Mouse (Mus musculus) mouse embryonic stem cell (cell line): Measurements from ENCODE around the gene Mfsd7a.

ENCODE experiments used
- in situ Hi-C, 2 experiments: fragments of 300-500 bp; cut with MboI; formaldehyde crosslinking; loops; 1 replicate in 1 of 2; 3 replicates in 1 of 2; pipeline ENCODE4 v1.14.3; 2019 to 2020; ENCODE audit warnings: low sequenced_read_pairs in 2 of 2, low pct_unique_long_range_greater_than_20kb in 1 of 2, mixed read lengths in 1 of 2; ENCODE audit not compliant: unreplicated experiment in 1 of 2

Gene Mfsd7a

DNA sequence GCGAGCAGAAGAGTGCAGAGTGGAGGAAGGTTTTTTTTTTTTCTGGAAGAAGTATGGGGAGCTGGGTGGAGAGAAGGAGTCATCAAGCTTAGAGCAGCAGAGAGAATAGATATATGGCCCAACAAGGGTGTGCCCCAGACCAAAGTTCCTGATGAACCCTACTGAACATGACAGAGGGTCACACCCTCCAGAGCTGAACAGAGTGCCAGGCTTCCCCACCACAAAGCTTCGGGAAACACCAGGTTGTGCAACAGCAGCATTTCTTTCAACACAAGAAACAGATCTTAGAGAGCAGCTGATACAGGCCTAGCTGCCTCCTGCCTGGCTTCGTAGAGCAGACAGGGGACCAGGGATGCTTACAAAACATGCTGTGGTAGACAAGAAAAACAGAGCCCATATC lies 1.7 kb downstream of the Mfsd7a start:
- in situ Hi-C loops: no loop called here

DNA sequence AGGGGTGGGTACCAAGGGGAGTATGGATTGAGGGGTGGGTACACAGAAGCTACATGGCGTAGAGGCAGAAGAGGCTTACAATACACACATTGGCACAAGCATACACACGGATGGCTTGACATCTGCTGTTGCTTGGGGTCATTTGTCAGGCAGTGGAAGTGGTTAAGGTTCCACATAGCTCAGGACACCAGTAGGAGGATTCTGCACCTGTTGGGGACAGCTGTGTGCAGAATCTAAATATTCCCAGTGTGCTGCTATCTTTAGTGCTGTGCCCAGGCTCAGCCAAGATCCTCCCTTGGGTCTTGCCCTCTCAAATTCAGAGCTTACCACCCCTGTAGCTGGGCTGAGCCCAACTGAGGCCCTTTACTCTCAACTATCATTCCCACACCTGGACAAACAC lies 12.6 kb downstream of the Mfsd7a start:
- in situ Hi-C loops: no loop called here

DNA sequence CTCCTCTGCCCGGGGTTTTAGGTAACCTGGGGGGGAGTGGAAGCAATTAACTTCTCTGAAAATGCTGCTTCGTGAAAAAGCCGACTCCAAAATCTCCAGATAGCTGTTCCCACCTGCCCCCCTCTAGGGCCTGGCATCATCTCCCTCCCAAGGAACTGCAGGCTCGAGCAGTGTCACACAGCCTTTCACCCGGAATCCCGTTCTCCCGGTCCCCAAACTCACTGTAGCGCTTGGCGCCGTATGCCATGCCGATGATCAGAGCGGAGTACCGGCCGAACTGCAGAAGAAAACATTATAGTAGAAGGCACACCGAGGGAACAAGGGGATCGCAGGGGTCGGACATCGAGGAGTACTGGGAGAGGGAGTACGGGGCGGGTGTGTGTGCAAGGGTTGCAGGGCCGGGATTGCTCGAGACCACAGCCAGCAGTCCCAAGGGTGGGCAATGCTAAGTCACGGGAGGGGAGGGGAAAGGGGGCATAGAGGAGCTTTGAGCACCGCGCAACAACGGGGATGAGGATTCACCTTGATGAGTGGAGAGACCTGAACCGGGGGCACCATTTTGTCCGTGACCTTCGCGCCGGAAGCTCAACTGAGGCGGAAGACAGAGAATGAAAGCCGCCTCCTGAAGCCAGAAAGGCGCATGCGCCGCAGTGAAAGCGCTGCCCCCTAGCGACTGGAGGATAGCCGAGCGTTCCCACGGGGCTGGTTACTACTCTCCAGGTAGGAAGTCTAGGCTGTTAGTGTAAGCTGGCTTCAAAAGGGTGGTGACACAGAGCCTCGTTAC lies 14.7 kb downstream of the Mfsd7a start, which contains the start of gene Atp5k:
TSS of gene Atp5k (minus strand) at position 645 of the 784 bp plus-strand sequence.
- in situ Hi-C loops: no loop called here

DNA sequence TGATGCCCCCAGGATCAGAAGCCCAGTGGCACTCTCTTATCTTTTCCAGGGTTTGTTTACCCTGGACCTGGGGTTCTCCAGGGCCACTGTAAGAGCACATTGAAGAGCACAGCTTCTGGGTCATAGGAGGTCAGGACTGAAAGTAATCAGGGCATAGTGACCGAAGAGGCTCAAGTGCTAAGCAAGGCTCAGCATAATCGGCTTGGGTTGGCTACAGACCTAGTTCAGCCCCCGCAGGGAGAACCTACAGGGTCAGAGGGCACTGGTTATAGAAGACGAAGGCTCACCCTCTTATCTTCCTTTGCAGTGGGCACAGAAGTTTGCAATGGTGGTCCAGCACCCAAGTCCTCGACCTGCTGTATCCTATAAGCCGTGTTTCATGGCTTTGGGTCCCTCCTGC lies 17.5 kb downstream of the Mfsd7a start:
- in situ Hi-C loops: no loop called here

DNA sequence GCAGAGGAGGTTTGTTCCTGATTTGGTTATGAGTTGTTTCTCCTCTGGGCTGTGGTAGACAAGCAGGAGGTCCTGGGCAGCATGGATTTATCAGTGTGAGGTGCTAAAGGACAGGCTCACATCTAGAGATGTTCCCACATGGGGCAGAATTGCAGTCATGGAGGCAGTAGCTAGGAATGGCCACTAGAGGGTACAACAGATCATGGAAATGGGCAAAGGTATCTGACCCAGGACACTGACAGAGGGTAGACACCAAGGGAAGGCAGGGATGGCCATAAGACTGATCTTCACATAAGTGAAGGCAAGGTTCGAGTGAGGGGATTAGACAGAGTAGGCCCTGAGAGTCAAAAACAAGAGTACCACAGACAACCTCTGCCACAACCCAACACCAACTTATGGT lies 21.5 kb downstream of the Mfsd7a start:
- in situ Hi-C loops: no loop called here

DNA sequence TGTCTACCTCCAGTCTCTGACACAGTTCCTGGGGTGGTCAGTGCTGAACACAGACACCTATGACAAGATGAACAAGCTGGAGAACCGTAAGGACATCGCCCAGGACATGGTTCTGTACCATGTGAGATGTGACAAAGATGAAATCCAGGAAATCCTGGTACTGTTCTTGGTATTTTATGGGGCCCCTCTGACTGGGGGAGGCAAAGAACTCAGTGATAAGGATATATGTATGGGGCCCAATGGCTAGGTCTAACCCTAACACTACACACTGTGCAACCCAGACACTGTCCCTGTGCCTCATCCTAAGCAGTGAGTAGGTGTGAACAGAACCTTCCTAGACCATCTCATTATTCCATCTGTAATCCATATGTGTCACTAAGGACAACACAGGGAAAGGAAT lies 25.3 kb downstream of the Mfsd7a start:
- in situ Hi-C loops: no loop called here

DNA sequence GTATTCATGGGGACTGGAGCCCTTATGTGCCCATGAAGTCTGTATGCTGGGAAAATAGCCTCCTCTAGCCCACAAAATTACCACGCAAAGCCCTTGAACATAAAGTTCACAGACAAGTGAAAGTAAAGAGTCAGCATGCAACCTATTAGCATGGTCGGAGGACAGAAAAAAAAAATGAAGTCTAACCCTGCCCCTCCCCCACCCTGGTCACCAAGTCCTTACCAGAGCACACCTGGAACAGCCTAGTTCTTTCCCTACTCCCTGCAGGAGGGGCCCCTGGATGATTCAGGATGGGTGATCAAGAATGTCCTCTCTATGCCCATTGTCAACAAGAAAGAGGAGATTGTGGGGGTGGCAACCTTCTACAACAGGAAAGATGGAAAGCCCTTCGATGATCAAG lies 25.9 kb downstream of the Mfsd7a start:
- in situ Hi-C loops: no loop called here

DNA sequence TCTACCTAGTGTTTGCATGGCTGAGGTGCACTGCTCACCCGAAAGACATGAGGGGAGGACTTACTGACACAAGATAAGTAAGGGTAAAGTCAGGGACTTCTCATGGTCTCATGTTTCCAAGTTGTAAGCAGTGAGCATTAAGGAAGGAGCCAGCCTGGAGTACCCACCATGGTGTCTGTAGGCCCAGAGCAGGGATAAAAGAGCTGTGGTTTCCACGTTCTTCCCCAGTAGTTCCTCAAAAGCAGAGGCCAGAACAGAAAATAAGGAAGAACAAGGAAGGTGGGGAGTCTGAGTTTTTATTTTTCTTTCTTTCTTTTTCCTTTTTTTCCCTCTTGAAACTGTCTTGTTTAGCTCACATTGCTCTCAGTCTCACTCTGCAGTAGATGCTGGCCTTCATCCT lies 34.0 kb downstream of the Mfsd7a start:
- in situ Hi-C loops: no loop called here

DNA sequence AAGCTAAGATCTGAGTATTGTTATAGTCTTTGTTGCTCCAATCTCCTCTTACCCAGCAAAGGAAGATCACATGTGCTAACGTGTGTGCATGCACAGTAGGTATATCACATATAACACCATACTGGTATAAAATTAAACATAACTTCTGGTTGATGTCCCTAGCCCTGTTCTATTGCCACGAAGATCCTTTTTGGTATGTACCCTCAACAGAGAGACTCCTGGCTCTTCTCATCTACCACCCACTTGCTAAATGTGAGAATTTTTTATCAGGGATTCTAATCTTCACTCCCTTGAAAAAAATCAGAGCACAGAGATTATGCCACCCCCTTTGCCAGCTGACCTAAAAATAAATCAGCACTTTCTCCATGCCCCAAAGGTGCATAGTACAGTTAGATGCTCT lies 41.7 kb downstream of the Mfsd7a start:
- in situ Hi-C loops: no loop called here

DNA sequence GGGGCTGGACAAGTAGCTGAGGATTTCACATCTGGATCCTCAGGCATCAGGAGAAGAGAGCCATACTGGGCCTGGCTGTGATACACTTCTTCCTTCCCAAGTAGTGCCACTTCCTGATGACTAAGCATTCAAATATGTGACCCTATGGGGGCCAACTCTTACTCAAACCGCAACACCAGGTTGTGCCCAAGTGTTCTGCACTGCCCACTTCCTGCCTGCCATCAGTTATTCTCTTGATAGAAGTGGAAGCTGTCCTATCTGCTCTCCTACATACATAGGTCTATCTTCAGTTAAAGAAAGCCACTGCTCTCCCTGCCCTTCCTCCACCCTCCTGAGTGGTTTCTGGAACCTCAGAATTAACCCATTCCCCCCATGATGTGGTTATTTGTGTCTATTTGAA lies 43.2 kb downstream of the Mfsd7a start:
- in situ Hi-C loops: no loop called here

DNA sequence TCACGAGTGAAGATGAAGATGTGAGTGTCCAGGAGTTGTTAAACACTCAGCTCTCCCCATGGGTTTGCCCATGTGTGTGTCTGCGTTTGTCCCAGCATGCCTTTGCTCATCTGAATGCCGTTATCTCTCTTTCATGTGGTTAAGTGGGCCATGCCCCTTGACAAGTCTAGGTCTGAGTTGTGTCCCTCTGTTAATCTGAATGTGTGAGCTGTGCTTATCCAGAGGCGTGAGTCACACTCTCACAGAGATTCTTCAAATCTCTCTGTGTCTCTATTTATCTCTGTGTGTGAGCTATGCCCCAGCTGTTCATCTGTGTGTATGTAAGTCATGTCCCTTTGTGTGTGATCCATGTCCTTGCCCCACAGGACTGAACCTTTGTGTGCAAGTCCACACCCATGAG lies 45.2 kb downstream of the Mfsd7a start:
- in situ Hi-C loops: no loop called here
